Mouse (Mus musculus): ENCODE results near the gene Mylk. TPM values are rescaled to one million over a fixed set of nuclear protein-coding genes. Genes with fewer than 3 reads are reported as not detected.

The Mylk gene
- polyA plus RNA-seq, 1 experiment from 2014 or later, result 13.4 TPM

GRCm38 (mm10) chr16:35040154-35040553 is 295.1 kb downstream of the Mylk start:
- H3K4me1 ChIP-seq, result no peaks in the 10 kb centered on the region
- no peak overlapping the region for H3K27ac ChIP-seq
- no peak overlapping the region for H3K9ac ChIP-seq
- H3K4me2 ChIP-seq, result no peak overlapping the region
- WGBS, result 34% methylated on average over 1 of the region's 1 CpGs
- H3K36me3 ChIP-seq, result peaks cover 38% of the 10 kb centered on the region
- no peaks in the 10 kb centered on the region for H3K9me3 ChIP-seq
- no peak for ATAC-seq (ENCODE audit: insufficient number of reproducible peaks, insufficient read depth, low FRiP score, low TSS enrichment, low read depth)
- H3K4me3 ChIP-seq, result no peak overlapping the region
- H3K27me3 ChIP-seq, result no peaks in the 10 kb centered on the region

DNA sequence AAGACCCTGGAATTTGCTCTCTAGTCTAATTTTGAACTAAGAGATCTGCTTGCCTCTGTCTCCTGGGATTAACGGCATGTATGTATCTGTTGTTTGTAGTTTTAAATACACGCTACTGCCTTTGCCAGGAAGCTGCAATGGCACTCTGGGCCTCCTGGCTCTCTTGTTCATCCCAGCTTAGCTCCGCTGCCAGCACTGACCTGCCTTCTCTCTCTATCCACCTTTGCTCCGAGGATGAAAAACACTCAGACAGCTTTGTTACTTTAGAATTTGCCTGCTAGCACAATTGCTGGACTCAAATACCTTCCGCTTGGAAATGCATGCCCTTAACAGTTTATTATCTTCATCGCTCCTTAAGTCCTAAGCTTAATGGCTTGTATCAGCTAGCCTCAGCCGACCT is 296.0 kb downstream of the Mylk start:
- Histone ChIP-seq H3K36me3 (peaks cover 38% of the 10 kb centered on the region), H3K27me3 (no peaks in the 10 kb centered on the region), H3K4me2 (no peak overlapping the region), H3K4me3 (no peak overlapping the region), H3K27ac (no peak overlapping the region), H3K9me3 (no peaks in the 10 kb centered on the region), H3K4me1 (no peaks in the 10 kb centered on the region), H3K9ac (no peak overlapping the region)
- WGBS, result 77% methylated on average over 7 of the region's 7 CpGs
- ATAC-seq (ENCODE audit: insufficient number of reproducible peaks, insufficient read depth, low FRiP score, low TSS enrichment, low read depth), result no peak

- Histone ChIP-seq H3K36me3 (peaks cover 18% of the 10 kb centered on the region; the same call in 1 of the 2 replicates), H3K4me1 (no peaks in the 10 kb centered on the region), H3K4me3 (no peak overlapping the region), H3K9me3 (no peaks in the 10 kb centered on the region), H3K4me2 (no peak overlapping the region), H3K27ac (no peak overlapping the region), H3K9ac (no peak overlapping the region), H3K27me3 (no peaks in the 10 kb centered on the region)
- WGBS, result 72% methylated on average over 6 of the region's 6 CpGs
- ATAC-seq (ENCODE audit: insufficient number of reproducible peaks, insufficient read depth, low FRiP score, low TSS enrichment, low read depth), result no peak
Observed at GRCm38 (mm10) chr16:35046081-35046775, 301.2 kb downstream of the Mylk start.

DNA sequence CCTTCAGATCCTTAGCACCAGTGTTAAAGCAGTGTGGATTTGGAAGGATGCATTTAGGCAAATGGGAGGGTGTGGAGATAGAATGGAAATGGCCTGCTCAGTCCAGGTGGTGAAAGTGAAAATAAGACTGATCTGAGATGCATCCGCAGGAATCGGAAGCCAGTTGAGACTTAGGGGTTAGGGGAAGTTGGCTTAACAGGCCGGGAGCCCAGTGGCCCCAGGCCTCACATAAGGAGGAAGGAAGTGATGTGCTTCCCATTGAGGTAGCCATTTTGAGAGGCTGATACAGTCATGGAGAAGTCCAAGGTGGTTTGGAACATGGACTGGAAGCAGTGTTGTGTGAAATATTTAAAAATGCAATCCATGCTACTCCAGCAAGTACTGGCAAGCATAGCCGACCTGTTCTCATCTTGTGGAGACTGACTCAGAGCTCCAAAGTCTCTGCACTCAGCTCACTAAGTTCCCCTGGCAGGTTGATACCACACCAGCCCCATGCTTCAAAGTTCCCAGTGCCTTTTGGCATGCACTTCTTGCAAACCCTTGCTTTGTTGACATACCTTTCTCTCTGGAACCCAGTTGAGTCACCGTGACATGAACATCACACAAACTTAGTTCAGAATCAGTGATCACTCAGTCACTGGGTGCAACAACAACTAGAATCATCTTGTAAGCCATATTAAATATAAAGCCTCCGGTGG is 302.4 kb downstream of the Mylk start:
- no peak overlapping the region for H3K9ac ChIP-seq
- H3K36me3 ChIP-seq, result peaks cover 18% of the 10 kb centered on the region; the same call in 1 of the 2 replicates
- H3K4me3 ChIP-seq, result no peak overlapping the region
- H3K27ac ChIP-seq, result no peak overlapping the region
- no peaks in the 10 kb centered on the region for H3K9me3 ChIP-seq
- H3K4me2 ChIP-seq, result no peak overlapping the region
- H3K4me1 ChIP-seq, result no peaks in the 10 kb centered on the region
- no peaks in the 10 kb centered on the region for H3K27me3 ChIP-seq
- ATAC-seq (ENCODE audit: insufficient number of reproducible peaks, insufficient read depth, low FRiP score, low TSS enrichment, low read depth), result no peak
- WGBS, result 84% methylated on average over 6 of the region's 6 CpGs

DNA sequence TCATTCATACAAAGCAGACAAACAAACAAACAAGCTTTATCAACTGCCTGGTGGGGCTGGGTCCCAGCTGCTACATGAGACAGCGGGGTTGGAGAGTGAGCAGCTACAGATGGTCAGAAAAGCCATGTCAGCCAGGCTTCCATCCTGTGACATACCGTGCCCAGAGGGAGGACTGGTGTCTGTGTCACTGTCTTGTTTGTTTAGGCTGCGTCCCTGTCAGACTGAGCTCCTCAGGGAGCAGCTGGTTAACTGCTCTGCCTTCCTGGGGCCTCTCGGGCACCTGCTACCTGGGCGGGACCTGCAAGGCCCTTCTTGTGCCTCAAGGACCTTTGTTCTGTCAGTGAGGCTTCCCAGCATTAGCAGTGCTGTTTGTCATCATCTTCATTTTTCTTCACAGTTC is 306.1 kb downstream of the Mylk start:
- Histone ChIP-seq H3K27ac (no peak overlapping the region), H3K4me2 (no peak overlapping the region), H3K9ac (no peak overlapping the region), H3K4me1 (no peaks in the 10 kb centered on the region), H3K9me3 (no peaks in the 10 kb centered on the region), H3K4me3 (no peak overlapping the region), H3K27me3 (no peaks in the 10 kb centered on the region), H3K36me3 (peaks cover 20% of the 10 kb centered on the region; the same call in 1 of the 2 replicates)
- 52% methylated on average over 5 of the region's 5 CpGs for WGBS
- no peak for ATAC-seq (ENCODE audit: insufficient number of reproducible peaks, insufficient read depth, low FRiP score, low TSS enrichment, low read depth)

Other genes with a start within 250 kb of the Mylk start
- gene Kalrn, start 171.7 kb upstream of the Mylk start, polyA plus RNA-seq (2015; fragmentation: Nextera tagmentation; extraction: Ambion mirVana), result 18.3 and 20.1 TPM in 2 replicates
- not detected in 2 replicates for gene Ropn1, start 95.3 kb upstream of the Mylk start, polyA plus RNA-seq (2015; fragmentation: Nextera tagmentation; extraction: Ambion mirVana)
- gene Ccdc14, start 54.6 kb upstream of the Mylk start, polyA plus RNA-seq (2015; fragmentation: Nextera tagmentation; extraction: Ambion mirVana), result 7.4 and 7.6 TPM in 2 replicates

Data from embryonic facial prominence, embryonic 13.5 days (tissue).